Mouse (Mus musculus) embryonic facial prominence, embryonic 15.5 days (tissue): Measurements from ENCODE around the gene Il4i1. TPM values are rescaled to one million over a fixed set of nuclear protein-coding genes. Genes with fewer than 3 reads are reported as not detected.

Experiments used
- ATAC-seq: fragments of 200-750 bp; cut with Nextera tagmentation; 2 replicates; pipeline ENCODE4 v1.8.0; 2017; ENCODE audit warnings: low read depth, moderate TSS enrichment; ENCODE audit not compliant: insufficient number of reproducible peaks, low FRiP score, low TSS enrichment
- H3K27ac ChIP-seq: fragments of 300-500 bp; sonication (generic); replicated peaks from 2 replicates; pipeline ENCODE4 v1.5.1; 2015; ENCODE audit warnings: mild to moderate bottlenecking, inconsistent platforms
- H3K27me3 ChIP-seq: fragments of 300-500 bp; sonication (generic); 2 replicates; pipeline ENCODE4 v1.6.1; 2015; ENCODE audit warnings: inconsistent platforms
- H3K36me3 ChIP-seq: fragments of 300-500 bp; sonication (generic); 2 replicates; pipeline ENCODE4 v1.6.1; 2015; ENCODE audit warnings: mild to moderate bottlenecking, inconsistent platforms
- H3K4me1 ChIP-seq: fragments of 300-500 bp; sonication (generic); 2 replicates; pipeline ENCODE4 v1.6.1; 2015; ENCODE audit warnings: inconsistent platforms
- H3K4me2 ChIP-seq: fragments of 300-500 bp; sonication (generic); replicated peaks from 2 replicates; pipeline ENCODE4 v1.6.1; 2015; ENCODE audit warnings: mild to moderate bottlenecking, inconsistent platforms
- H3K4me3 ChIP-seq: fragments of 300-500 bp; sonication (generic); replicated peaks from 2 replicates; pipeline ENCODE4 v1.5.1; 2015; ENCODE audit warnings: mild to moderate bottlenecking, inconsistent platforms
- H3K9ac ChIP-seq: fragments of 300-500 bp; sonication (generic); 2 replicates; pipeline ENCODE4 v1.6.1; 2015; ENCODE audit warnings: inconsistent platforms
- H3K9me3 ChIP-seq: fragments of 300-500 bp; sonication (generic); replicated peaks from 2 replicates; pipeline ENCODE4 v1.6.1; 2016; ENCODE audit warnings: inconsistent platforms
- WGBS: fragments of 180-500 bp; shearing (Covaris S2); methylation state at CpG from one replicate; pipeline ENCODE4 v1.1.7; 2015; 5-methylcytosine and 5-hydroxymethylcytosine counted together
- microRNA counts: library from miRNA; unstranded; fragments of <30 nt; microRNA quantifications from one replicate; lab custom pipeline; 2016
- microRNA-seq: library from miRNA; unstranded; fragments of <30 nt; microRNA quantifications from one replicate; pipeline ENCODE4, GENCODE M21; 2016; ENCODE audit warnings: borderline number of aligned reads
- polyA plus RNA-seq: library from polyadenylated mRNA; unstranded; fragments of >200 nt; fragmentation: Nextera tagmentation; extraction: Ambion mirVana; gene quantifications from 2 replicates; pipeline ENCODE4 v1.2.1, GENCODE M21; 2015

Gene Il4i1
- polyA plus RNA-seq, 1 experiment from 2014 or later, result 1.6 TPM

DNA sequence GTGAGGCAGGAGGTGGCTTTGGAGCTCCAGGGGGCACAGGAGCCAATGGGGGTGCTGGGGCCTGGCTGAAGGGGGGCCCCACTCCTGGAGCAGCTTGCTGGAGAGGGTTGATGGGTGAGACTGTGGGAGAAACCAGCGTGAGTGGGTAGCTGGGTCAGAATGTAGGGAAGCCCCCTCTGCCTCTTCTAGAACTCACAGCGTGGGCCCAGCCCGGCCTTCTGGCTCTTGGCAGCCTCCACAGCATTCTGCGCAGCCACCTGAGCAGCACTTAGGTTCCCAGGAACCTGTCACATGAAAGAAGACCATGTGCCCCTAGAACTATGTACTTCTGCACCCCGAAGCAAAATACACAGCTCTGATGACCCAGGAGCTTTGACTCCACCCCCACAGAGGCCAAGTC, 68.5 kb downstream of the Il4i1 start:
- Histone ChIP-seq H3K27me3 (no peaks in the 10 kb centered on the region), H3K9ac (no peak overlapping the region), H3K27ac (no peak overlapping the region), H3K4me1 (0 out of 2 replicates have a peak, but pooled peaks cover 6% of the 10 kb centered on the region), H3K4me2 (no peak overlapping the region), H3K9me3 (no peaks in the 10 kb centered on the region), H3K4me3 (no peak overlapping the region), H3K36me3 (peaks cover 86% of the 10 kb centered on the region)
- 87% methylated on average over 5 of the region's 5 CpGs for WGBS
- ATAC-seq, result no peak

DNA sequence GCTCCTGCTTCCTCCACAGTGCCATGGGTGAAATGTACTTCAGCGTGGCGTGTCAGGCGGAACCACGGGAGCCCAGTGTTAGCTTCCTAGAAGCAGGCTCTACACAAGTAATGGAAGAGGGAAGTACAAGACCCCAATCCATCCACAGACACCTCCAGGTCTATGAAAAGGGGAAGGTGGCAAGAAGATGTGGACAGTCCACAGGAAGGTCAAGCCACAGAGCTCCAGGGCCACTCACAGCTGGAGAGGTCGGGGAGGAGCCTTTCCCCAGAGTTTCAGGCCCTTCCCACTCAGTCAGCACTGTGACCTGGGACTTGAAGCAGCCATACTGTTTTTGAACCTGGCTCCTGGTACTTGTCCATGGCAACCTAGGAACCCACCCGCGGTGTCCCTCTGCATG, 70.8 kb downstream of the Il4i1 start:
- H3K27me3 ChIP-seq, result no peaks in the 10 kb centered on the region
- WGBS, result 90% methylated on average over 7 of the region's 7 CpGs
- no peak overlapping the region for H3K9ac ChIP-seq
- H3K36me3 ChIP-seq, result peaks cover 63% of the 10 kb centered on the region
- H3K4me3 ChIP-seq, result no peak overlapping the region
- no peak for ATAC-seq
- no peaks in the 10 kb centered on the region for H3K9me3 ChIP-seq
- 0 out of 2 replicates have a peak overlapping the region, but pooled peaks have one; percentile 22 for H3K27ac ChIP-seq
- H3K4me2 ChIP-seq, result no peak overlapping the region
- peaks cover 21% of the 10 kb centered on the region for H3K4me1 ChIP-seq

DNA sequence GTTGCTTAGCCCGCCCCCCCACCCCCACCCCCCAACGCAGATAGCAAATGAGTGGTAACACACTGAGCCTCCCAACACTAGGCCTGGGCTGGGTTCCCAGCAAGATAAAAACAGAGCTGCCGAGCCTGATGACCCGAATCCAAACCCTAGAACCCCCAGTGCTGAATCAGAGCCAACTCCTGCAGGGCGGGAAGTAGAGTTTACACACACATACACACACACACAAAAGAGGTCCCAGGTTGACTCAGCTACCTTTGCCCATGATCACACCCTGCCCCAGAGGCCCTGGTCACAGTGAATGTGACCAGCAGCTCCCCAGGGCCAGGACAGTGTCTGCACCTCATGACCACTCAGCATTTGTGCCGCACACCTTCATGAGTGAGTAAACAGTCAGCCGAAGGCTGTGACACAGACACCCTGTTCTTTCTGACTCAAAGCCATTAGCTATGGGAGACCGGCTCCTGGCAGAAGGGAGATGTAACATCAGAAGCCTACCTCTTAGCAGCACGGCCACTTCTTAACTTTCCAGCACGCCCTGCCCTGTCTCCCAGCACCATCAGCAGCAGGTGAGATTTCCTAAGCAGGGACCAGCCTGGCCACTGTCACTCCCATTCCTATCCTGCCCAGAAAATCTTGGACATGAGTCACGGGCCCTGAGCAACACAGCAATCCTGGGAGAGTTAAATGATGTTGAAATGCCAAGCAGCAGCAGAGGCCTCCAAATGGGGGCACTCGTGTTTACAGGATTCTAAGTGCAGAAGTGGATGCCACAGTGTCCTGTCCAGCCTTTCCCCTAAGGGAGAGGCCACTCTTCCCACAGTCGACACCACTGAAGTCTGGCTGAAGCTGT, 72.3 kb downstream of the Il4i1 start:
- Histone ChIP-seq H3K27me3 (no peaks in the 10 kb centered on the region), H3K9ac (no peak overlapping the region)
- WGBS, result 88% methylated on average over 13 of the region's 13 CpGs

DNA sequence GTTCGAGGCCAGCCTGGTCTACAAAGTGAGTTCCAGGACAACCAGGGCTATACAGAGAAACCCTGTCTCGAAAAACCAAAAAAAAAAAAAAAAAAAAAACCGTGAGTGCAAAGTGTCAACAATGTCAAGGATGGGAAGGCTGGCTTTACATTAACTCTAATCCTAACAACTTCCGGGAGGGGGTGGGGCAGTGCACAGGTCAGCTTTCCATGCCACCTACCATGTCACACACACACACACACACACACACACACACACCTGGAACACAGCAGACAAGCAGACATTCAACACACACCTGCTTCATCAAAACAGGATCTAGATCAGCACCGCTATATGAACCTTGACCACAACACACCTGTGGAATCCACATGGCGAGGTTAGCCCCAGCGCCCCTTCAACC, 74.0 kb downstream of the Il4i1 start:
- no peak overlapping the region for H3K9ac ChIP-seq
- peak overlapping the region; percentile 78; the same call in 1 of the 2 replicates for H3K4me3 ChIP-seq
- H3K27ac ChIP-seq, result no peak overlapping the region
- H3K36me3 ChIP-seq, result peaks cover 35% of the 10 kb centered on the region
- no peak for ATAC-seq
- no peak overlapping the region for H3K4me2 ChIP-seq
- peaks cover 31% of the 10 kb centered on the region for H3K4me1 ChIP-seq
- WGBS, result 82% methylated on average over 6 of the region's 7 CpGs
- H3K27me3 ChIP-seq, result no peaks in the 10 kb centered on the region
- H3K9me3 ChIP-seq, result no peaks in the 10 kb centered on the region

More for the DNA sequence above, 72.3 kb downstream of the Il4i1 start:
- Histone ChIP-seq H3K4me3 (no peak overlapping the region), H3K4me1 (peaks cover 26% of the 10 kb centered on the region), H3K27ac (no peak overlapping the region), H3K36me3 (peaks cover 49% of the 10 kb centered on the region), H3K9me3 (no peaks in the 10 kb centered on the region), H3K4me2 (no peak overlapping the region)
- no peak for ATAC-seq

MicroRNA genes within 50 kb of the gene (microRNA counts, 519-probe panel; counts per million panel counts)
- microRNA mmu-miR-707 (lab: Ali Mortazavi, UCI), result not detected

Small RNAs within 50 kb of the gene (microRNA-seq; reads per million reads assigned to microRNA genes)
- gene Mir707, result not detected

Other genes with a start within 250 kb of the Il4i1 start
- gene Napsa, start 244.0 kb upstream of the Il4i1 start, polyA plus RNA-seq, result 2.8 and 2.9 TPM in 2 replicates
- 0.46 and 0.84 TPM in 2 replicates for gene Kcnc3, start 225.7 kb upstream of the Il4i1 start, polyA plus RNA-seq
- 20.0 and 23.0 TPM in 2 replicates for gene Myh14, start 145.5 kb upstream of the Il4i1 start, polyA plus RNA-seq
- not detected in 2 replicates for gene Izumo2, start 107.6 kb upstream of the Il4i1 start, polyA plus RNA-seq
- 32.9 and 35.2 TPM in 2 replicates for gene Vrk3, start 68.0 kb upstream of the Il4i1 start, polyA plus RNA-seq
- gene Zfp473, start 65.3 kb upstream of the Il4i1 start, polyA plus RNA-seq, result 1.4 and 1.8 TPM in 2 replicates
- 83.9 and 84.0 TPM in 2 replicates for gene Nup62, start 299 bp upstream of the Il4i1 start, polyA plus RNA-seq
- 12.4 and 14.7 TPM in 2 replicates for gene Atf5, start 271 bp downstream of the Il4i1 start, polyA plus RNA-seq
- gene Akt1s1, start 32.6 kb downstream of the Il4i1 start, polyA plus RNA-seq, result 124 and 127 TPM in 2 replicates
- gene Tbc1d17, start 32.7 kb downstream of the Il4i1 start, polyA plus RNA-seq, result 86.6 and 89.3 TPM in 2 replicates
- gene Pnkp, start 40.8 kb downstream of the Il4i1 start, polyA plus RNA-seq, result 30.4 and 37.3 TPM in 2 replicates
- 428 and 442 TPM in 2 replicates for gene Ptov1, start 53.4 kb downstream of the Il4i1 start, polyA plus RNA-seq
- 110 and 122 TPM in 2 replicates for gene Med25, start 76.3 kb downstream of the Il4i1 start, polyA plus RNA-seq
- gene Fuz, start 79.7 kb downstream of the Il4i1 start, polyA plus RNA-seq, result 29.4 and 30.1 TPM in 2 replicates
- gene Ap2a1, start 113.1 kb downstream of the Il4i1 start, polyA plus RNA-seq, result 73.0 and 76.2 TPM in 2 replicates
- gene Tsks, start 126.8 kb downstream of the Il4i1 start, polyA plus RNA-seq, result 0.23 TPM in 1 of 2 replicates, not detected in the other
- 30.0 and 35.8 TPM in 2 replicates for gene Cpt1c, start 158.5 kb downstream of the Il4i1 start, polyA plus RNA-seq
- gene Prmt1, start 170.2 kb downstream of the Il4i1 start, polyA plus RNA-seq, result 455 and 479 TPM in 2 replicates
- 109 and 110 TPM in 2 replicates for gene Irf3, start 181.3 kb downstream of the Il4i1 start, polyA plus RNA-seq
- gene Bcl2l12, start 182.3 kb downstream of the Il4i1 start, polyA plus RNA-seq, result 59.1 and 67.7 TPM in 2 replicates
- gene Scaf1, start 200.0 kb downstream of the Il4i1 start, polyA plus RNA-seq, result 40.7 and 41.9 TPM in 2 replicates
- gene Rras, start 201.6 kb downstream of the Il4i1 start, polyA plus RNA-seq, result 41.3 and 47.6 TPM in 2 replicates
- 11.9 and 12.1 TPM in 2 replicates for gene Prr12, start 236.5 kb downstream of the Il4i1 start, polyA plus RNA-seq
- gene Nosip, start 246.0 kb downstream of the Il4i1 start, polyA plus RNA-seq, result 68.5 and 73.6 TPM in 2 replicates
- gene Prrg2, start 246.3 kb downstream of the Il4i1 start, polyA plus RNA-seq, result 26.0 and 26.9 TPM in 2 replicates